ENCODE assay signal across 27 mouse cellular contexts in the genomic region with DNA sequence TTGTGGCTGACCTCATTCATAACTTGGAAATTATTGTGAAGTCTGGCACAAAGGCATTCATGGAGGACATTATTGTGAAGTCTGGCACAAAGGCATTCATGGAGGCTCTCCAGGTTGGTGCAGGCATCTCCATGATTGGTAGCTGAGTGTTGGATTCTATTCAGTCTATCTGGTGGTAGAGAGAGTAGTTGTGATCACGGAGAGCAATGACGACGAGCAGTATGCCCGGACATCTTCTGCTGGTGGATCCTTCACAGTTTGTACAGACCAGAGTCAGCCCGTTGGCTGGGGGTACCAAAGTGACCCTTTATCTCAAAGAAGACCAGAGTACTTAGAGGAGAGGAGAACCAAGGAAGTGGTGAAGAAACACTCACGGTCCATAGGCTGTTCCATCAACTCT.
"Had no signal": no experiment of that assay in that cellular context is flagged by ENCODE, and none has a peak within 500 bp of the region (broad histone marks: within the 10 kb centered on the region; RNA-seq: fewer than 3 reads in every experiment).

No protein-coding gene starts in this region.

- H3K9me3 ChIP-seq: embryonic facial prominence, embryonic 10.5 days; embryonic facial prominence, embryonic 12.5 days; embryonic facial prominence, embryonic 13.5 days; embryonic facial prominence, embryonic 15.5 days; forebrain, embryonic 10.5 days; forebrain, embryonic 12.5 days; forebrain, embryonic 13.5 days; forebrain, embryonic 15.5 days had no signal

- H3K4me1 ChIP-seq: embryonic facial prominence, embryonic 10.5 days; embryonic facial prominence, embryonic 12.5 days; embryonic facial prominence, embryonic 13.5 days; embryonic facial prominence, embryonic 15.5 days; forebrain, embryonic 10.5 days; forebrain, embryonic 12.5 days; forebrain, embryonic 13.5 days; forebrain, embryonic 15.5 days had no signal

- H3K4me2 ChIP-seq: embryonic facial prominence, embryonic 12.5 days; embryonic facial prominence, embryonic 13.5 days; embryonic facial prominence, embryonic 15.5 days; forebrain, embryonic 12.5 days; forebrain, embryonic 13.5 days; forebrain, embryonic 15.5 days had no signal

- H3K9ac ChIP-seq: embryonic facial prominence, embryonic 12.5 days; embryonic facial prominence, embryonic 13.5 days; embryonic facial prominence, embryonic 15.5 days; forebrain, embryonic 12.5 days; forebrain, embryonic 13.5 days; forebrain, embryonic 15.5 days; forebrain, postnatal 0 days had no signal

- H3K27me3 ChIP-seq: embryonic facial prominence, embryonic 12.5 days; embryonic facial prominence, embryonic 13.5 days; embryonic facial prominence, embryonic 15.5 days; forebrain, embryonic 12.5 days; forebrain, embryonic 13.5 days; forebrain, embryonic 15.5 days had no signal

- H3K27ac ChIP-seq: embryonic facial prominence, embryonic 10.5 days; embryonic facial prominence, embryonic 12.5 days; embryonic facial prominence, embryonic 13.5 days; embryonic facial prominence, embryonic 15.5 days; forebrain, embryonic 10.5 days; forebrain, embryonic 12.5 days; forebrain, embryonic 13.5 days; forebrain, embryonic 15.5 days; gastrocnemius, adult 2 months; heart, adult 2 months had no signal

- H3K4me3 ChIP-seq: embryonic facial prominence, embryonic 10.5 days; embryonic facial prominence, embryonic 12.5 days; embryonic facial prominence, embryonic 13.5 days; embryonic facial prominence, embryonic 15.5 days; erythroblast, embryonic 14.5 days; forebrain, embryonic 10.5 days; forebrain, embryonic 12.5 days; forebrain, embryonic 13.5 days; forebrain, embryonic 15.5 days; gastrocnemius, adult 2 months; heart, adult 2 months had no signal

- DNase-seq: cerebellum, adult 2 months; cerebellum, adult 8-10 months; cerebellum, adult 9-10 months; cerebellum, adult 9-11 months; cerebellum, postnatal 10 days; cerebellum, postnatal 14 days; cerebellum, postnatal 25 days; cerebellum, postnatal 36 days; embryo, embryonic 11 days; forebrain, postnatal 0 days; gastrocnemius, adult 2 months; gastrocnemius, postnatal 10 days; gastrocnemius, postnatal 14 days; gastrocnemius, postnatal 25 days; gastrocnemius, postnatal 36 days; heart, adult 2 months had no signal

- ATAC-seq: forebrain, embryonic 13.5 days; forebrain, embryonic 14.5 days; forebrain, embryonic 15.5 days; forebrain, embryonic 16.5 days; forebrain, postnatal 0 days had no signal
